Mouse (Mus musculus) mouse embryonic stem cell (cell line): ENCODE data around the gene Lsm2.

Source experiments
- in situ Hi-C, 2 experiments: fragments of 300-500 bp; cut with MboI; formaldehyde crosslinking; loops; 1 replicate in 1 of 2; 3 replicates in 1 of 2; pipeline ENCODE4 v1.14.3; 2019 to 2020; ENCODE audit warnings: low sequenced_read_pairs in 2 of 2, low pct_unique_long_range_greater_than_20kb in 1 of 2, mixed read lengths in 1 of 2; ENCODE audit not compliant: unreplicated experiment in 1 of 2

Gene Lsm2

GRCm38 (mm10) chr17:35002153-35002865, 20.6 kb downstream of the Lsm2 start:
- in situ Hi-C loops: loop anchor here in 1 of 2 experiments (10.0 kb wide), 1 partner anchor 112 kb away; the partner anchor contains the start of gene Ly6g5b

DNA sequence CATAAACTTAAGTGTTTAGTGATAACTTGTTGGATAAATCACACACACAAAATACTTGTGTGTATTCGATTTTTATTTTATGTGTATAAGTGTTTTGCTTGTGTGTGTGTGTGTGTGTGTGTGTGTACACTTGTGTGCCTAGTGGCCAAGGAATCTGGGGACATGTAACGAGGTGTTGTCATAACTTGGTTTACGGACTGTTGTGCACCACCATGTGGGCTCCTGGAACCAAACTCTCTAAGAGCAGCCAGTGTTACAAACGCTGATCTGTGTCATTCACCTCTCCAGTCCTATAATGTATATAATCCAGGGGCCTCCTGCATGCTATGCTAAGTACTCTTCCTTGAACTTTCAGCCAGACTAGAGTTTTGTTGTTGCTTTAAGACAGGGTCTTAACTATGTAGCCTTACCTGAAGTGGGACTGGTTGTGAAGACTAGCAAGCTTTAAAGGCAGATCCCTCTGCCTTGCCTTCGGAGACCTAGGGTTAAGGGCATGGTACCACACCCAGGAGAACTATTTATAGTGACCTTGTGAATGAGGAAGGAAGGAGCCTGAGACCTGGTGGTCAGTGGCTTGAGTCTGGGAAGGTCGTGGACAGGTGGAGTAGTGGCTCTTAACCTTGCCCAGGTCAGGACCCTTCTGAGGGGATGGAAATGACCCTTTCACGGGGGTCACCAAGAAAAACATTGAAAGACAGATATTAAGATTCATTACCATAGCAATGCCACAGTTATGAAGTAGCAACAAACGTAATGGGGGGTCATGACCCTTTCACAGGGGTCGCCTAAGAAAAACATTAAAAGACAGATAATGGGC, 21.6 kb downstream of the Lsm2 start:
- in situ Hi-C loops: loop anchor here in 1 of 2 experiments (10.0 kb wide), 1 partner anchor 112 kb away; the partner anchor contains the start of gene Ly6g5b

GRCm38 (mm10) chr17:35004075-35004717, 22.5 kb downstream of the Lsm2 start:
- in situ Hi-C loops: loop anchor here in 1 of 2 experiments (10.0 kb wide), 1 partner anchor 111 kb away; the partner anchor contains the start of gene Ly6g5b

DNA sequence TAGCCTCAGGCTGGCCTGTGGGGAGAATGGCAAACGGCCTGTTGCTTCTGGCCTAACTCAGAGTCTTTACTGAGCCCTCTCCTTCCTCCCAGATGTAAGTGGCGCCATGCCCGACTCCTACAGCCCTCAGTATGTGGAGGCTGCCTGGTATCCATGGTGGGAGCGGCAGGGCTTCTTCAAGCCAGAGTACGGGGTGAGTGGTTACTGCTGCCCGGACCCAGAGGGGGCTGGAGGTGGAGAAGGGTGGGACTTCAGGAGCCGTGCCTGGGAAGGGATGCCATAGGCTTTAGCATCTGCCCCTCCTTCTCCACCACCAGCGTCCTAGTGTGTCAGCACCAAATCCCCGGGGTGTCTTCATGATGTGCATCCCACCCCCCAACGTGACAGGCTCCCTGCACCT, 23.5 kb downstream of the Lsm2 start:
- in situ Hi-C loops: loop anchor here in 1 of 2 experiments (10.0 kb wide), 1 partner anchor 110 kb away; the partner anchor contains the start of gene Ly6g5b

- in situ Hi-C loops: loop anchor here in 1 of 2 experiments (10.0 kb wide), 1 partner anchor 109 kb away; the partner anchor contains the start of gene Ly6g5b
Observed at GRCm38 (mm10) chr17:35005902-35006301, 24.2 kb downstream of the Lsm2 start.

GRCm38 (mm10) chr17:35007387-35007991, 25.8 kb downstream of the Lsm2 start:
- in situ Hi-C loops: loop anchor here in 1 of 2 experiments (10.0 kb wide), 1 partner anchor 107 kb away; the partner anchor contains the start of gene Ly6g5b

DNA sequence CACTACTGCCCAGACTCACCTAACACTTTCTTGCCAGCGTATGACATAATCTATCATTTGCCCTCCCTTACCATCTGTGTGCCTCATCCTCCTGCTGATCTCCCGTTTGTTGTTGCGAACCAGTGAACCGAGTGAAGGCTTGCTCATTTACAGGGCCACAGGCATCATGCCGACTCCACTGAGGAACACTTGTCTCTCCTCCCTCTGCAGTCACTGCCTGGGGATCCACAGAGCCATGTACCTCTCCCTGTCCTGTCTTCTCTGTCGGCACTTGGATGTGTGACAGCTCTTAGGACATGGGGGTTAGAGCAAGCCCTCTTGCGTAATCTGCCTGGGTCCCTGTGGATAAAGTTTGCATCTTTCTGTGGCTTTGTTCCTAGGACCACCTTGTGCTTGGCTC, 27.9 kb downstream of the Lsm2 start:
- in situ Hi-C loops: loop anchor here in 1 of 2 experiments (10.0 kb wide), 1 partner anchor 105 kb away; the partner anchor contains the start of gene Ly6g5b

GRCm38 (mm10) chr17:35011440-35011839, 29.8 kb downstream of the Lsm2 start:
- in situ Hi-C loops: loop anchor here in 1 of 2 experiments (10.0 kb wide), 1 partner anchor 133 kb away; no protein-coding TSS in a partner anchor

- in situ Hi-C loops: loop anchor here in 1 of 2 experiments (10.0 kb wide), 1 partner anchor 132 kb away; no protein-coding TSS in a partner anchor
Observed at GRCm38 (mm10) chr17:35012430-35012829, 30.8 kb downstream of the Lsm2 start.

DNA sequence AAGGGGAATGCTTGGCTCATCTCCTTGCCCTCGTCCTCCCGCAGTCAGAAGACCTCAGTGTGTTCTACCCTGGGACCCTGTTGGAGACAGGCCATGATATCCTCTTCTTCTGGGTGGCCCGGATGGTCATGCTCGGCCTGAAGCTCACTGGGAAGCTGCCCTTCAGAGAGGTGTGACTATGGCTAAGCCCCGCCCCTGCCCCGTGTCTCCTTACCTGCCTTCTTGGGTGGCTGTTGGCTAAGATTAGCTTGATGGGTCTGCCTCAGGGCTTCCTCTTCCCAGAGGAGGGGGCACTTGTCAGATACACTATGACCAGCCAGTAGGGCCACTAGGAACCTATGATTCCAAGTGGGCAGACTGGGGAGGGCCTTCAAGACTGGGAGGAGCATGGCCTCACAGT, 31.6 kb downstream of the Lsm2 start:
- in situ Hi-C loops: loop anchor here in 1 of 2 experiments (10.0 kb wide), 1 partner anchor 132 kb away; no protein-coding TSS in a partner anchor

DNA sequence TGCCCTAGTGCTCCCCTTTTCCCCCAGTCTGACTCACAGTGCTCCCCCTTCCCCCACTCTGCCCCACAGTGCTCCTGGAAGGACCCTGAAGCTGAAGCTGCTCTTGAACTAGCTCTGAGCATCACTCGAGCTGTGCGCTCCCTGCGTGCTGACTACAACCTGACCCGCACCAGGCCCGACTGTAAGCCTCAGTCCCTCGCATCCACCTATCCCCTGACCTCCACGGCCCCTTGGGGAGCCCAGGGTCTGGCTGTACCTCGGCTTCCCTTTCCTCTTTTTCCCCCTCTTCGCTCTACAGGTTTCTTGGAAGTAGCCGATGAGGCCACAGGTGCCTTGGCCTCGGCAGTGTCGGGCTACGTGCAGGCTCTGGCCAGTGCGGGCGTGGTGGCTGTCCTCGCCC, 33.6 kb downstream of the Lsm2 start:
- in situ Hi-C loops: loop anchor here in 1 of 2 experiments (10.0 kb wide), 1 partner anchor 130 kb away; no protein-coding TSS in a partner anchor

GRCm38 (mm10) chr17:35016376-35016775, 34.7 kb downstream of the Lsm2 start, which contains the start of gene Vwa7:
Gene Vwa7 (plus strand): TSS chr17:35016579.
- in situ Hi-C loops: loop anchor here in 1 of 2 experiments (10.0 kb wide), 1 partner anchor 128 kb away; no protein-coding TSS in a partner anchor

DNA sequence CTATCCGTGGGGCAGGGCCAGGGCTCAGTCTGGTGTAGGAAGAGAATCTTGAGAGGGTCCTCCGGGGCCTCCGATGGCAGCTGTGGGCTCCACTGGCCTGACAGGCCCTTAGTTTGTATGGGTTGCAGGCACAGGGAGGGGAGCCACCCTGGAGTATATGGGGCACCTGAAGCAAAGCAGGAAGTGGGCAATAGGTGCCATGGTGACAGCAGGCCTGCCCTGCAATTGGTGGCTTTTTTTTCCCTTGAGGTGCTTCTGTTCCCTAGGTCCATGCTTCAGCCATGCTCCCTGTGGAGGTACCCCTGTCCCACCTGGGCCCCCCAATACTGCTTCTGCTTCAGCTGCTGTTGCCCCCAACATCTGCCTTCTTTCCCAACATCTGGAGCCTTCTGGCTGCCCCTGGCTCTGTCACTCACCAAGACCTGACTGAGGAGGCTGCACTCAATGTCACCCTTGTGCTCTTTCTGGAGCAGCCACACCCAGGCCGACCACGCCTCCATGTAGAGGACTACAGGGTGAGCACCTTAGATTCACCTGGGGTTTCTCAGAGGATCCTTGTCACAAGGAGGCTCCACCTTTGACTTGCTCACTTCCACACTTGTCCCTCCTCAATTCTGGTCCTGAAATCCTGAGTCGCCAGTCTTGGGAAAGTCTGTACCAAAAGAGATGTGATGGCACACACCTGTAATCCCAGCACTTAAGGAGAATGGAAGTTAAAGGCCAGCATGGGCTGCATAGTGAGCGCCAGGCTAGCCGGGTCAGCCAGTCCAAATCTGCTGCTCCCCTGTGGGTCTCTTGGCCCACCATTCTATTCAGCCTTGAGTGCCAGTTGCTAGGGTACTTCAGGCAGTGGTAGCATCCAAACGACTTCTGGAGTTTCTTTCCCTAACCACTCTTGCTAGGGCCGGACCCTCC, 35.4 kb downstream of the Lsm2 start:
- in situ Hi-C loops: loop anchor here in 1 of 2 experiments (10.0 kb wide), 1 partner anchor 128 kb away; no protein-coding TSS in a partner anchor

DNA sequence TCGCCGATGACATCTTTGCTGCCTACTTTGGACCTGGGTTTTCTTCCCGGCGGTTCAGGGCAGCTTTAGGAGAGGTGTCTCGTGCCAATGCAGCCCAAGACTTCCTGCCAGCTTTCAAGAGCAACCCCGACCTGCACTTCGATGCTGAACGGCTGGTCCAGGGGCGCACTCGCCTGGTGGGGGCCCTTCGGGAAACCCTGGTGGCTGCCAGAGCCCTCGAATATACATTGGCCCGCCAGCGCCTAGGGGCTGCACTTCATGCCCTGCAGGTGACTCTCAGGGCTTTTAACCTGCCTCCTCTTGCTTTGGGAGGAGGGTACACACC, 36.0 kb downstream of the Lsm2 start:
- in situ Hi-C loops: loop anchor here in 1 of 2 experiments (10.0 kb wide), 1 partner anchor 127 kb away; no protein-coding TSS in a partner anchor

DNA sequence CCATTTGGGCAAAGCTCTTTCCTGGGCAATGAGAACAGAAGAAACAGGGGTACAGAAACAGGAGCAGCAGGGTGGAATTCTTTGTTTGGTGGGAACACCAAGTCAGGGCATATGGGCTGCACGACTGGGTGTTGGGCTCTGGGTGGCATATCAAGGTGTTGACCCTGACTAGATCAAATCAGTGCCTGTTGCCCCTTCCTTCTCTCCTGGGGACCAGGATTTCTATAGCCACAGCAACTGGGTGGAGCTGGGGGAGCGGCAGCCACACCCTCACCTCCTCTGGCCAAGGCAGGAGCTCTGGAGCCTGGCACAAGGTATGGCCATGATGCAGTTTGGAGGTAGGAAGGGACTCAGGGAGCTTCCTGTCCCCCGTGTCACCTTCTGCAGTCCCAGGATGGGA, 36.5 kb downstream of the Lsm2 start:
- in situ Hi-C loops: loop anchor here in 1 of 2 experiments (10.0 kb wide), 1 partner anchor 127 kb away; no protein-coding TSS in a partner anchor

DNA sequence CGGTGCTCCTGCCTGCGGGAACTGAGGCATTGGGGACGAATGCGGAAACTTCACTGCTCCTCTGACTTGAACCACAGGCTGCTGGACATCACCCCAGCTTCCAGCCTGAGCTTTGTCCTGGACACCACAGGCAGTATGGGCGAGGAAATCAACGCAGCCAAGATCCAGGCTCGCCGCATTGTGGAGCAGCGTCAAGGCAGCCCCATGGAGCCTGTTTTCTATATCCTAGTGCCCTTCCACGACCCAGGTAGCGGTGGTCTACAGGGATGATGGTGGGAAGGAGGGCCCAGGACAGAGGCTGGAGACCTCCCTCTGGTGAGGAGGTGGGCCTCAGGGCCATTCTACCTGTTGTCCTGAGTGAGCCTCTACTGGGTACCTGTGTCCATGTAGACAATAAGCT, 38.2 kb downstream of the Lsm2 start:
- in situ Hi-C loops: loop anchor here (5.0 to 10.0 kb wide), 2 partner anchors 92 to 125 kb away; no protein-coding TSS in a partner anchor
